Mouse (Mus musculus) C2C12 (cell line): Measurements from ENCODE around the gene Itpr1.

Experiments used
- CTCF ChIP-seq: IDR thresholded peaks from one replicate; pipeline ENCODE4 v1.5.1; 2011; ENCODE audit not compliant: control insufficient read depth, insufficient read depth, insufficient read length
- FOSL1 ChIP-seq: IDR thresholded peaks from one replicate; pipeline ENCODE4 v1.8.0; 2011; ENCODE audit warnings: mild to moderate bottlenecking, low read length; ENCODE audit not compliant: poor library complexity, insufficient read depth, severe bottlenecking
- MAX ChIP-seq: IDR thresholded peaks from one replicate; pipeline ENCODE4 v1.6.1; 2011; ENCODE audit warnings: mild to moderate bottlenecking, control low read depth

DNA sequence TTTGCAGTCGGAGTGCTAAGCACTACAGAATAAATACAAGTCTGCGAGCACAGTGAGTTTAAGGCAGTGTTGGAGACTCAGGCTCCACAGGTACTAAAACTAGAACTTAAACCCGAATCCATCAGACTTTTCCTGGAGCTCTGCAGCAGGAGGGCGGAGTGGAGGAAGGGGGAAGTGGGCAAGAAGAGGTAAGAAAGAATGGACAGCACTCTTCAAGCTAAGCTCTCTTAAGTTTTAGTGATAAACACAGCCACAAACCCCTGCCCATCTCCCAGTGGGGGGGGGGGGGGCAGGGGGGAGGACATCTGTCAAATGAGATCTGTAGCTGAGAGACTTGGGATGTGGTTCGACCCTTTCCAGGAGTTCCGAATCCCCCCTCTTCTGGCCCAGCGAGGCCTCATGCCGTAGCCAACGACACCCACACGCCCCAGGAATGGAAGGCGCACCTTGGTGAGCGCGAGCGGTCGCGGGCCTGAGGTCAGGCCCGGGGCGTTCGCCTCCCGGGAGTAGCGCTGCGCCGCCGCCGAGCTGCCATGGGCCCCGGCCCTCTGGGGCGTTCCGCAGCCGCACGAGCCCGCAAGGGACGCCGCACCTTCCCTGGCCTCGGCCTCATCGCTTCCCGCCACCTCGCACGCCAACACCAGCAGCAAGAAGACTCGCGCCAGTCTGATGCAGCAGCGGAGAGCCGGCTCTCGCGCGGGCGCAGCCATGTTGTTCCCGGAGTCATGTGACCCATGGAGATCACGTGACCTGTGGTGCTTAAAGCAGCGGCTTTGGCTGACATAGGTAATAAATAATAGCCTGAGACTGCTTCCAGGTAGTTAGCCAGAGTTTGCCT lies 27.8 kb upstream of the Itpr1 start, which contains the start of gene Sumf1:
- TF ChIP-seq FOSL1 (no peak), MAX (peak; percentile 52), CTCF (no peak)
